Mouse (Mus musculus) erythroblast, embryonic 14.5 days (primary cell): ENCODE data around the gene Olfr527. TPM values are rescaled to one million over a fixed set of nuclear protein-coding genes. Genes with fewer than 3 reads are reported as not detected.

Source experiments
- H3K27me3 ChIP-seq: 2 replicates; pipeline ENCODE4 v1.6.1; 2012; ENCODE audit warnings: inconsistent platforms; ENCODE audit not compliant: control insufficient read depth
- H3K36me3 ChIP-seq: 2 replicates; pipeline ENCODE4 v1.6.1; 2012; ENCODE audit warnings: mild to moderate bottlenecking, inconsistent platforms; ENCODE audit not compliant: control insufficient read depth
- H3K4me1 ChIP-seq: 2 replicates; pipeline ENCODE4 v1.6.1; 2012; ENCODE audit warnings: inconsistent platforms; ENCODE audit not compliant: control insufficient read depth
- H3K4me3 ChIP-seq: replicated peaks from 2 replicates; pipeline ENCODE3; 2012; ENCODE audit warnings: moderate library complexity, mild to moderate bottlenecking, inconsistent platforms
- H3K9me3 ChIP-seq: 2 replicates; pipeline ENCODE4 v1.6.1; 2012; ENCODE audit warnings: low read length, inconsistent platforms, mixed read lengths; ENCODE audit not compliant: control insufficient read depth
- GATA1 ChIP-seq: IDR thresholded peaks from 2 replicates; pipeline ENCODE4 v1.6.1; 2012; ENCODE audit warnings: low read length, inconsistent platforms, mixed read lengths
- TAL1 ChIP-seq: IDR thresholded peaks from 3 replicates; pipeline ENCODE4 v1.6.1; 2012; ENCODE audit warnings: low read length, inconsistent platforms, mixed read lengths
- polyA plus RNA-seq: library from polyadenylated mRNA; stranded (reverse); fragments of >175 nt; gene quantifications from 2 replicates; pipeline ENCODE4 v1.2.3, GENCODE M21; 2012

The Olfr527 gene
- not detected in 2 replicates for polyA plus RNA-seq

GRCm38 (mm10) chr7:140333717-140334116 is at the start of gene Olfr527:
Gene Olfr527, plus strand, starts transcription at chr7:140334017.
- H3K4me3 ChIP-seq = no peak within 1 kb of the TSS
- no peak for TF ChIP-seq GATA1
- H3K27me3 ChIP-seq = no peaks in the 10 kb centered on the region
- no peaks in the 10 kb centered on the region; the same call in 1 of the 2 replicates for H3K9me3 ChIP-seq
- H3K4me1 ChIP-seq = no peaks in the 10 kb centered on the region
- H3K36me3 ChIP-seq = no peaks in the 10 kb centered on the region

- Histone ChIP-seq H3K4me3 (no peak overlapping the region), H3K27me3 (no peaks in the 10 kb centered on the region), H3K9me3 (peaks cover 29% of the 10 kb centered on the region), H3K4me1 (no peaks in the 10 kb centered on the region), H3K36me3 (no peaks in the 10 kb centered on the region)
- TF ChIP-seq GATA1 (no peak), TAL1 (no peak)
These were observed 38.1 kb upstream of the Olfr527 start for GRCm38 (mm10) chr7:140295746-140296145.

- Histone ChIP-seq H3K4me3 (no peak overlapping the region), H3K4me1 (no peaks in the 10 kb centered on the region), H3K9me3 (peaks cover 29% of the 10 kb centered on the region), H3K36me3 (no peaks in the 10 kb centered on the region), H3K27me3 (no peaks in the 10 kb centered on the region)
- TF ChIP-seq TAL1 (no peak), GATA1 (no peak)
These were observed 36.9 kb upstream of the Olfr527 start for GRCm38 (mm10) chr7:140296876-140297275.

- no peak overlapping the region for H3K4me3 ChIP-seq
- no peaks in the 10 kb centered on the region for H3K27me3 ChIP-seq
- peaks cover 26% of the 10 kb centered on the region for H3K9me3 ChIP-seq
- H3K4me1 ChIP-seq = no peaks in the 10 kb centered on the region
- TF ChIP-seq TAL1 (no peak), GATA1 (no peak)
- H3K36me3 ChIP-seq = no peaks in the 10 kb centered on the region
These were observed 34.4 kb upstream of the Olfr527 start for GRCm38 (mm10) chr7:140299416-140299815.

GRCm38 (mm10) chr7:140319861-140320385 is 13.9 kb upstream of the Olfr527 start:
- TF ChIP-seq TAL1 (no peak), GATA1 (no peak)
- no peak overlapping the region for H3K4me3 ChIP-seq
- no peaks in the 10 kb centered on the region for H3K36me3 ChIP-seq
- H3K4me1 ChIP-seq = no peaks in the 10 kb centered on the region
- H3K9me3 ChIP-seq = peaks cover 2% of the 10 kb centered on the region; the same call in 1 of the 2 replicates
- H3K27me3 ChIP-seq = no peaks in the 10 kb centered on the region

GRCm38 (mm10) chr7:140320558-140320957 is 13.3 kb upstream of the Olfr527 start, which contains the start of gene Olfr525:
Gene Olfr525, plus strand, starts transcription at chr7:140320858.
- no peaks in the 10 kb centered on the region for H3K36me3 ChIP-seq
- H3K9me3 ChIP-seq = peaks cover 2% of the 10 kb centered on the region; the same call in 1 of the 2 replicates
- TF ChIP-seq GATA1 (no peak), TAL1 (no peak)
- no peaks in the 10 kb centered on the region for H3K4me1 ChIP-seq
- no peaks in the 10 kb centered on the region for H3K27me3 ChIP-seq
- H3K4me3 ChIP-seq = no peak within 1 kb of the TSS

- peaks cover 2% of the 10 kb centered on the region; the same call in 1 of the 2 replicates for H3K9me3 ChIP-seq
- no peaks in the 10 kb centered on the region for H3K4me1 ChIP-seq
- no peaks in the 10 kb centered on the region for H3K27me3 ChIP-seq
- no peaks in the 10 kb centered on the region for H3K36me3 ChIP-seq
- TF ChIP-seq GATA1 (no peak), TAL1 (no peak)
- no peak overlapping the region for H3K4me3 ChIP-seq
These were observed 12.7 kb upstream of the Olfr527 start for GRCm38 (mm10) chr7:140321135-140321534.

GRCm38 (mm10) chr7:140329766-140330304 is 4.0 kb upstream of the Olfr527 start:
- Histone ChIP-seq H3K4me1 (no peaks in the 10 kb centered on the region), H3K9me3 (no peaks in the 10 kb centered on the region), H3K4me3 (no peak overlapping the region), H3K27me3 (no peaks in the 10 kb centered on the region), H3K36me3 (no peaks in the 10 kb centered on the region)
- no peak for TF ChIP-seq TAL1
- TF ChIP-seq GATA1 = no peak

GRCm38 (mm10) chr7:140361571-140361970 is 27.8 kb downstream of the Olfr527 start, which contains the start of gene Olfr60:
Gene Olfr60, minus strand, starts transcription at chr7:140361671.
- Histone ChIP-seq H3K4me1 (no peaks in the 10 kb centered on the region), H3K27me3 (no peaks in the 10 kb centered on the region), H3K4me3 (no peak within 1 kb of the TSS), H3K9me3 (no peaks in the 10 kb centered on the region), H3K36me3 (no peaks in the 10 kb centered on the region)
- TF ChIP-seq GATA1 (no peak), TAL1 (no peak)
